Mouse (Mus musculus) neural tube, embryonic 10.5 days (tissue): ENCODE results near the gene S1pr5.
A peak's percentile ranks its signal among the peaks of the same experiment; 100 is the strongest.
"Not testable (repeated sequence)": the region's sequence is repeated elsewhere in the genome, so short reads cannot be mapped to it uniquely, and the experiment has no call there.

Source experiments
- DNase-seq: peaks from one replicate; pipeline ENCODE4 v3.0.0-alpha.2; 2017; ENCODE audit warnings: low spot score; ENCODE audit errors: extremely low spot score

The S1pr5 gene

GRCm38 (mm10) chr9:21248326-21248725 is at the start of gene S1pr5:
Gene S1pr5, minus strand, starts transcription at chr9:21248443.
- DNase-seq = no peak

- no peak for DNase-seq
Measured at GRCm38 (mm10) chr9:21292271-21292670, 44.0 kb upstream of the S1pr5 start.

- DNase-seq = not testable (repeated sequence)
Measured at GRCm38 (mm10) chr9:21291868-21292267, 43.6 kb upstream of the S1pr5 start.

DNA sequence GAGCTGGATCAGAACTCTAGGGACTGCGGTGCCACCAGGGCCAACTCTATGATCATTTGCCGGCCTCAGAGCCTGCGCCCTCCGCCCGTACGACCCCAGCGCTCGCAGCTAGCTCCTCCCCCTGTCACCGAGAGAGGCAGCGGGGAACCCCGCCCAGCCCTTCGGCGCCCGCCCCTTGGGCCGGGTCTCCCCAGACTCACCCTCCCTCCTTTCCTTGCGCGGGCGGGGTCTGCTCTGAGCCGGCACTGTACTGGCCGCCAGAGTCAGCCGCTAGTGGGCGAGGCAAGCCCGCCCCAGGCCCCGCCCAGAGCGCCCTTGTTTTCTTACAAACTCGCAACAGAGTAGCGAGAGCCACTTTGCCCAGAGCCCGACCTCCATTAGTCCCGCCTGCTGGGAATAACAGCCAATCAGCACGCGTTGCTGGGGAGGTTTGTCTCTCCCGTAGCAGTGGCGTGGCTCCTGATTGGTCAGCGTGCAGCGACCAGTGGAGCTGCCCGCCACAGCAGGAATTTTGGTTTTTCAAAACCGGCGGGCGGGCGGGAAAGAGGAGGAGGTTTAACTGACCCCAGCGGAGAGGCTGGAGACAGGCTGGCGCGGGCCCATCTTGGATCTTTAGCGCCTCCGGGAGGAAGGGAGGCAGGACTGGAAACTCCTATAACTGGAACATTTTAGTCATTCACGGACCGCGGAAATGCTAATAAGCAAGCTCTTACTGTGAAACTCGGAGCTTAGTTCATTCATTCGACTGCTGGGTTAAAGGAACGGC is 43.0 kb upstream of the S1pr5 start, which contains the start of gene Cdkn2d:
TSS of gene Cdkn2d (minus strand) at position 386 of the 766 bp plus-strand sequence.
- peak; percentile 100 for DNase-seq

DNA sequence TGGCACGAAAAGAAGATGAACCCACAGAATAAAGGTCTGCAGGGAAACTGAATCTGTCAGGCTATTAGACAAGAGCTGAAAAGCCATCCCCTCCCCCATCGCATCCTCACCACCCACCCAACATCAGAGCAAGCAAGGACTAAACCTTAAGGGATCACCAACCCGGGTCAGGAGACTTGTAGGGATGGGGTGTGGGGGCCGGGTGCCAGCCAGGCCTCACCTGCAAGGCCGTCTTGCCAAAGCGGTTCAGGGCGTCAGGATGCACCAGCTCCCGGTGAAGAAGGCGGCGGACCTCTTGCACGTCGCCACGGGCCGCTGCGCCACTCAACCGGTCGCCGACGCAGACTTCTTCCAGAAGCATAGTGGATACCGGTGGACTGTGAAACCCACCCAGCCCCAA is 42.3 kb upstream of the S1pr5 start:
- DNase-seq = no peak

DNA sequence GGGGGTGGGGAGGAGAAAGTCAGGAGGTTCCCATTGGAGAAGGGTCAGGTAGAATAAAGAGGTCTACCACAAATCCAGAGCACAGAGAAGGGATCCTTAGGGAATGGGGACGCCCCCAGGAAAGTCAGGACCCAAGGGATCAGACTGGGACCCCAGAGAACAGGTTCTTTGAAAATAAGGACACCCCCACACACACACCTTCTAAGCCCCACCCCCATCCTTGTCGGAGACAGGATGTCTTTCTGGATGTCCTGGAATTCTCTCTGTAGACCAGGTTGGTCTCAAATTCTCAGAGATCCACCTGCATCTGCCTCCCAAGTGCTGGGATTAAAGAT is 41.1 kb upstream of the S1pr5 start:
- no peak for DNase-seq

DNA sequence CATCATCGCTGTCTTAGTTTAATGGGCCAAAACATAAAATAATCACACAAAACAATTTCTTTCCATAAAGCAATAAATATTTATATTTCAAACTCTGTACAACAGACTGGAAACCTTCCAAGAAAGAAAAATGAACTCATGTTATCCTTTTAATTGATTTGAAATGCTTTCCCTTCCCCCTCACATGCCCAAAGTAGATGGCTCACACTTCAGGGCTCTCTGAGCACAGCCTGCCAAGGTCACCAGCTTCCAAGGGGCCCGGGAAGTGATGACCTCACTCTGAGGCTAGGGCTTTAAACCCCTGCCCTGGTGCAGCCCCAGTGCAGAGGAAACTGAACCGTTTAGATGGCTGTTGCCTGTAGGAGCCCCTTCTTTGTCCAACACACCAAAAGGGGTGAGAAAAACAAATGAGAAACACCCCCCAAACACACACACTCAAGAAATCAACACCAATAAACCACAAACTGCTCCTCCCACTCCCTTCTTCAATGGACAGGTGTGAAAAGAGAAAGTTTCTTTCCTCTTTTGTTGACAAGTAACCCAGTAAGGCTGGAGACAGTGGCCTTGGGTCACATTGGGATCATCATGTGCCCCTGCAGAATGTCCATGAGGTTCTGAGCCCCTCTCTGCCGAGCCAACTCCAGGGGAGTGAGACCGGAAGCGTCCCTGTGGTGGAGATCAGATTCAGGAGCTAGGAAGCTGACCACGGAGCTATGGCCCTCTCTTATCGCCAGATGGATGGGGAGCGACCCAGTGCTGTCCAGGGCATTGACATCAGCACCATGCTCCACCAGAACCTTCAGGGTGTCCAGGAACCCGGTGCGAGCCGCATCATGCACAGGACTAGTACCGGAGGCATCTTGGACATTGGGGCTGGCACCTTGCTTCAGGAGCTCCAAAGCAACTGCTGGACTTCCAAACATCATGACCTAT is 40.4 kb upstream of the S1pr5 start:
- no peak for DNase-seq

DNA sequence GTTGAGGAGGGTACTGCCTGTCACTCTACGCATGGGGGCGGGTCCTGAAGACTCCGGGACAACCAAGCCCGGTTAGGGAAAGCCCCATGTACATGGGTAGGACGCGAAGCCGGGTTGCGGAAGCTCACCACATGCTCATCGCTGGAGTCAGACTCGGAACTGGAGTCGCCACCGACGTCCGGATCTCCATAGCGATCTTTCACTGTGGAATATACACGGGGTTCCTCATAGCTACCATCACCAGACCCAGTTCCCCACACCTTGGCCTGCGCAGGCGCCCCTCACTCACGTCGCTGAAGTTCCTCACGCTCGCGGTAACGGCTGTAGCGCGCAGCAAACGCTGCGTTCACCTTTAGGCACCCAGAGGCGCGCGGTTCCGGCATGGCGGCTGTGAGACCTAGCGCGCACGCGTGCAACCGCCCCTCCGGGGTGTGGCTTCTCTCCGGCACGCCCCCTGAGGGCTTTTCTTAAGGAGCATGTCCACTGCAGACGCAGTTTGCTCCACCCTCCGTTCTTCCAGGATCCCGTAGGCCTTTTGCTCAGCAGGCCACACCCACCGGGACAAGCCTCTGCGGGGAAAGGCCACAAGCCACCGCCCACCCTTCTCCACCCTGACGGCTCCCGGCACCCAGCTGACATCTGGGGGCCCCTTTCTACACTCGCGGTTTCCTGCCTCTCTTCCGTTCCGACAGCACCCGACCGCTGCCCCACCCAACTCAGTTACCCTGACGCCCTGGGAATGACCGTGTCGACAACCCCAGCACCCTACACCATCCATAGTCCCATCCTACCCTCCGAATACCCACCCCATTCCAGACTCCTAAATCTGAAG is 39.5 kb upstream of the S1pr5 start, which contains the start of gene Kri1:
TSS of gene Kri1 (minus strand) at position 399 of the 832 bp plus-strand sequence.
- DNase-seq = peak; percentile 96

GRCm38 (mm10) chr9:21286753-21287152 is 38.5 kb upstream of the S1pr5 start:
- no peak for DNase-seq

DNA sequence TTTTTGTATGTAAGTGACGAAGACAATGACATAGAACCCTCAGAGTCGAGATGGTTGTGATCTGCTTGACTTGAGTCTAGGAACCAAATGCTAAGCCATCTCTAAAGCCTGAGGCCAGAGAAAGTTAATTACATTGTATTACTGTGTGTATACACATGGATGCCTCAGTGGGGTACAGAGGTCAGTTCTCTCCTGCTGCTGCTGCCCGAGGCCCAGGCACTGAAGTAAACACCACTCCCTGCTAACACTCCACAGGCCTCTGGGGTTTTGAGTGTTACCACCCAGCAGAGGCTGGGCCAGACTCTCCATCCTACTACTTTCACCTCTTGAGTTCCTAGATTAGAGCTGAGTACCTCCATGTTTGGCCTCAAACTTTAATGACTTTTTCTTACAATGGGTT is 35.8 kb upstream of the S1pr5 start:
- DNase-seq = no peak

DNA sequence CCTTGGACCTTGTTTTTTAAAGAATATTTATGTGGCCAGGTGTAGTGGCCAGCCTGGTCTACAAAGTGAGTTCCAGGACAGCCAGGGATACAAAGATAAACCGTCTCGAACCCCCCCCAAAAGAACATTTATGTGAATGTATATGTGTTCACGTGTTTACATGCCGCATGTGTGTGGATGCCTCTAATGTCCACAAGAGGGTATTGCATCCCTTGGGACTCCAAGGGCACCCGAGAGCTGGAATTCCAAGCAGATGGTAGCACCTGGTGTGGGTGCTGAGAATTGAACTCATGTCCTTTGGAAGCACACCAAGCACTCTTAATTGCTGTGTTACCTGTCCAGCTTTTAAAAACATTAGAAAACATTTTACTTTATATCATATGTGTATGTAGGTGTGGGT is 35.3 kb upstream of the S1pr5 start:
- DNase-seq = no peak

- DNase-seq = no peak
Measured at GRCm38 (mm10) chr9:21277776-21278175, 29.5 kb upstream of the S1pr5 start.

GRCm38 (mm10) chr9:21276307-21276706 is 28.1 kb upstream of the S1pr5 start:
- no peak for DNase-seq

GRCm38 (mm10) chr9:21275727-21276126 is 27.5 kb upstream of the S1pr5 start:
- no peak for DNase-seq

DNA sequence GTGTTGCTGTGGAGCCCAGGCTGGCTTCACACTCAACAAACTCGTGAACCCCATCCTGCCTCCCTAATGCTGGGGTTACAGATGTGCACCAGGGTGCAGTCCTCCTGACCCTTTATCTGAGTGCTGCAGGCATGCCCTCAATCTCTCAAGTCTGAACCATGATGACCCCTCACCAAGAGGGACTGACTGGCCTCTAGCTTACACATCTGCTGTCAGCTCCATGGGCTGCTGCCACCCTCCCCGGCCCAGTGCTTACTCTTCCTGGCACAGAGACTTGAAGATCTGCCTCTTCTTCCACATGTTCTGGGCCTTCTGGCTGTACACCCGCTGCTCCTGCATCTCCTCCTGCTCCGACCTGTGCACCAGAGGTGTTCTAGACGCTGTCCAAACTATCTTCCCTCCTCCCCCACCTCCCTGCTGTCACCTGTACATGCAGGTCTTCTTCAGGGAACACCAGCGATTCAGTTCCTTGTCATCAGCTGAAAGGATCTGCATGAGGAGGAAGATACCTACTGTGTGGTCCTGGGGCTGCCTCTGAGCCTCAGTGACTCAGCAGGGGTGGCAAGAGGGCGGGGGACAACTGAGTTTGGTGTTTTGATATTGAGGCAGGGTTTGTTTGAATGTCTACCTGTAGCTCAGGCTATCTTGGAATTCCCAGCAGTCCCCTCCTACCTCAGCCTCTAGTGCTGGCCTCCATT is 26.9 kb upstream of the S1pr5 start:
- no peak for DNase-seq

DNA sequence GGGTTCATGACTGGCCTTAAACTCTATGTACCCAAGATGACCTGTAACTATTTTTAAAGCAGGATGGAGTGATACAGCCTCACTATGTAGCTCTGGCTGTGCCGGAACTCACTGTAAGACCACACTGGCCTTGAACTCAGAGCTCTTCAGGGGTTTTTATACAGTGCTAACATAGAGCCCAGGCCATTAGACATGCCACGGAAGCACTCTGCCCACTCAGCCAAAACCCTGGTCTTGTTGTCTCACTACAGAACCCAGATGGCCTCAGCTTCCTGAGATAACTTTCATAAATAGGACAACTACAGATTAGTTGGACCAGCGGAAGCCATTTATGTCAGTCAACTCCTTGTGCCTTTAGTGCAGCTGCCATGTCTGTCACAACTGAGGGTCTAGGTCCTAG is 26.1 kb upstream of the S1pr5 start:
- no peak for DNase-seq

GRCm38 (mm10) chr9:21273520-21274228 is 25.4 kb upstream of the S1pr5 start:
- no peak for DNase-seq

DNA sequence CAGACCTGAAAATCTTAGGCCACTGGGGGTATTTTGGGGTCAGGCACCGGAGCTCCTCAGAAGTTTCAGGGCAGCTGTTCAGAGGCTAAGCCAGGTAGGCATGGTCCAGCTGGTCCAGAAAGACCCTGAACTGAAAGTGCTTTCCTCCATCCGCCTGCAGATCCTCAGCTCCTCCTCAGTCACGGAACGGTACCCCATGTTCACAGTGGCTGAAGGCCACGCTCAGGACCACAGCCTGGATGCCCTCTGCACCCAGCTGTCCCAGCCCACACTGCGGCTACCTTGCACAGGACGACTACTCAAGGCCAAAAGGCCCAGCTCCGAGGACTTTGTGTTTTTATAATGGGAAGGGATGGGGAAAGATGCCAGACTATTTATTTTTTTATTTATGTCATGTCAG is 24.9 kb upstream of the S1pr5 start:
- DNase-seq = no peak

- DNase-seq = no peak
Measured at GRCm38 (mm10) chr9:21272391-21272790, 24.1 kb upstream of the S1pr5 start.

DNA sequence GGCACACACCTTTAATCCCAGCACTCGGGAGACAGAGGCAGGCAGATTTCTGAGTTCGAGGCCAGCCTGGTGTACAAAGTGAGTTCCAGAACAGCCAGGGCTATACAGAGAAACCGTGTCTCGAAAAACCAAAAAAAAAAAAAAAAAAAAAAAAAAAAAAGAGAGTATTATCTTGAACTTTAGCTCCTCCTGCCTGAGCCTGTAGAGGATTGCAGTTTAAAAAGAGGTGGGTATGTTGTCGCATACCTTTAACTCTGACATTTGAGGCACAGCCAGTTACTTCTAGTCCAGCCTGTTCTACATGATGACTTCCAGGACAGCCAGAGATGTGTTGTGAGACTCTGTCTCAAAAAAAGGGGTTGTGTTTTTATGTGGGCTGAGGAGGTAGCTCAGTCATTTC is 21.3 kb upstream of the S1pr5 start:
- not testable (repeated sequence) for DNase-seq
